Mouse (Mus musculus) macrophage (primary cell): ENCODE results near the gene Tacc3. TPM values are rescaled to one million over a fixed set of nuclear protein-coding genes. Genes with fewer than 3 reads are reported as not detected.

ENCODE experiments used
- polyA plus RNA-seq: library from polyadenylated mRNA; stranded (reverse); fragments of 250-400 nt; gene quantifications from 3 replicates; pipeline ENCODE4 v1.2.4, GENCODE M21; 2018; ENCODE audit warnings: inconsistent platforms

The Tacc3 gene
- polyA plus RNA-seq, 1 experiment from 2014 or later = 26.7 TPM

Other genes with a start within 250 kb of the Tacc3 start
- gene Nkx1-1, start 224.2 kb upstream of the Tacc3 start, polyA plus RNA-seq = not detected in 3 replicates
- 9.3 to 21.4 TPM (median 18.9 TPM) in 3 replicates for gene Fam53a, start 28.5 kb upstream of the Tacc3 start, polyA plus RNA-seq
- gene Gm9903, start 28.2 kb upstream of the Tacc3 start, polyA plus RNA-seq = 0.10 to 0.23 TPM in 2 of 3 replicates, not detected in the other
- 28.4 to 65.1 TPM (median 34.0 TPM) in 3 replicates for gene Slbp, start 5.6 kb upstream of the Tacc3 start, polyA plus RNA-seq
- gene Tmem129, start 288 bp downstream of the Tacc3 start, polyA plus RNA-seq = 11.7 to 18.8 TPM (median 18.6 TPM) in 3 replicates
- not detected in 3 replicates for gene Fgfr3, start 63.5 kb downstream of the Tacc3 start, polyA plus RNA-seq
- gene Letm1, start 124.7 kb downstream of the Tacc3 start, polyA plus RNA-seq = 18.0 to 31.8 TPM (median 23.1 TPM) in 3 replicates
- gene Nsd2, start 162.6 kb downstream of the Tacc3 start, polyA plus RNA-seq = 12.0 to 50.3 TPM (median 18.1 TPM) in 3 replicates